Mouse (Mus musculus) lung, adult 2 months (tissue): Measurements from ENCODE around the gene Gm4792. TPM values are rescaled to one million over a fixed set of nuclear protein-coding genes. Genes with fewer than 3 reads are reported as not detected.

Source experiments
- DNase-seq: peaks from one replicate; pipeline ENCODE4 v3.0.0; 2022
- H3K4me1 ChIP-seq: fragments of 200-500 bp; 2 replicates; pipeline ENCODE4 v1.6.1; 2011; ENCODE audit warnings: low read length; ENCODE audit not compliant: control insufficient read depth, insufficient read depth
- H3K4me3 ChIP-seq: fragments of 200-500 bp; replicated peaks from 2 replicates; pipeline ENCODE3; 2011; ENCODE audit warnings: low read depth, mild to moderate bottlenecking, control low read depth, low read length; ENCODE audit errors: extremely low read depth
- CTCF ChIP-seq: fragments of 200-500 bp; IDR thresholded peaks from 2 replicates; pipeline ENCODE4 v1.5.1; 2011; ENCODE audit warnings: mild to moderate bottlenecking, low read length, control low read depth; ENCODE audit not compliant: insufficient read depth
- POLR2A ChIP-seq: fragments of 200-500 bp; IDR thresholded peaks from 2 replicates; pipeline ENCODE4 v1.6.1; 2011; ENCODE audit warnings: low read depth, mild to moderate bottlenecking, control low read depth, low read length, borderline replicate concordance; ENCODE audit errors: extremely low read depth
- WGBS: fragments of 180-500 bp; shearing (Covaris S2); methylation state at CpG from one replicate; pipeline ENCODE4 v1.1.7; 2018; 5-methylcytosine and 5-hydroxymethylcytosine counted together
- polyA plus RNA-seq: library from polyadenylated mRNA; depleted of rRNA; stranded (reverse); fragments of >200 nt; gene quantifications from 2 replicates; pipeline ENCODE4 v1.2.3, GENCODE M21; 2012

Gm4792 gene
- polyA plus RNA-seq, 1 experiment: not detected

DNA sequence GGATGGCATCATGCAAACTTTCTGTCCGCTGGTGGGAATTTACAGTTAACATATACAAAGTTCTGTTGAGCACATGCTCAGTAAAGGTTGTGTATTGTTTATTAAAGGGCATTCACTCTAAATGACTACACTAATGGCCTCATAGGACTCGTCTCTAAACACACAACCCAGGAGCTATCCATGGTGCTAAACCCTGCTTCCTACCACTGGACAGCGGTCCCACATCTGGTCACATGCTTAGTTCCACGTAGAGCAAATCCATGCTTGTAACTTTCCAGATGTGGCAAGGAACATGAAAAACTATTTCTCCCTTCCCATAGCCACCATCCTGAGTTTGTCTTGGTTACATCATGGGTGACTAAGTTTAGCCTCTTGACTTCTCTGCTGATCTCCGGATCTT lies 7.0 kb upstream of the Gm4792 start:
- no peak for DNase-seq
- no peak for TF ChIP-seq CTCF
- TF ChIP-seq POLR2A: no peak
- Histone ChIP-seq H3K4me1 (no peaks in the 10 kb centered on the region), H3K4me3 (no peak overlapping the region)
- 53% methylated on average over 5 of the region's 5 CpGs for WGBS

DNA sequence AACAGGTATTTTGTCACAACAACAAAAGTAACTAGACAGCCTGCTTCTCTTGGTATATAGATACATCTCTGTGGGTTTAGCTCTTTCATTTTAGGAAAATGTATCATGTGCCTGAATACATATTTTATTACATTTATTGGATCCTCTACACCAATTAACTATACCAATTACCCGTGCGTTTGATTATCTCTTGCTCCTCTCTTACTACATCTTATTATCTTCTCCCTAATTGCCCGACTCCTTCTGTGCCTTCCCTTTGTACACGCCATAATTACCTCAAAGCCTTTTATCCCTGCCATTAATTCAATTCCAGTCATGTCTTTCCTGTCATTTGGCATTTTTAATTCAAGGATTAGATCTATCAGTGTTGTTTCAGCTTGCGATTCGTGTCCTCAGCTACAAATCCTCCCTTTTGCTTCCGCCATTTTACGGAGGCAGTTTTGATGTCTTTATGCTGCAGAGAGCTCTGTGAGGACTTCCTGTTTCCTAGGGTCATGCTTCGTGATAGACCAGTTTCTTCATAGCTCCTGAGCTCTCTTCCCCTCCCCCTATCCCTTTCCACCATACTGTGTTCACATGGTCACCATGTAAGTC lies 5.7 kb upstream of the Gm4792 start:
- no peak for TF ChIP-seq CTCF
- no peak for TF ChIP-seq POLR2A
- Histone ChIP-seq H3K4me3 (no peak overlapping the region), H3K4me1 (no peaks in the 10 kb centered on the region)
- WGBS: 77% methylated on average over 9 of the region's 9 CpGs
- no peak for DNase-seq

DNA sequence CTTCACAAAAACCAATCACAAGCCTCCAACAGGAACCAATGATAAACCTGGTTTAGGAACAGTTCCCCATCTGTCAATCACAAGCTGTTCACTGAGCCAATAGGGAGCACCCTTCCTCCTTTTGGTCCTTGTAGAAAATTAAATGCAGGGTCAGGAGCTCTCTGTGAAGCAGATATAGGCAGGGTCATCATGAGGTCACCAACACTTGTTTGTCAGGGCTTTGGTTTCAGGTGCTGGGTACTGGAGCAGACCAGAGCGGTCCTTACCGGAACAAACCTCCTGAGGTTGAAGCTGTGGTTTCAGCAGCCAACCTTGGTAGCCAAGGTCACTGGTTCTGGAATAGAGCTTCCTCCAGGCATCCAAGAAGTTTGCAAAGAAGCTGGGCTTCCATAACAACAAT lies 798 bp upstream of the Gm4792 start:
- Histone ChIP-seq H3K4me1 (no peaks in the 10 kb centered on the region), H3K4me3 (no peak overlapping the region)
- DNase-seq: no peak
- no peak for TF ChIP-seq CTCF
- no peak for TF ChIP-seq POLR2A
- WGBS: 81% methylated on average over 2 of the region's 2 CpGs

DNA sequence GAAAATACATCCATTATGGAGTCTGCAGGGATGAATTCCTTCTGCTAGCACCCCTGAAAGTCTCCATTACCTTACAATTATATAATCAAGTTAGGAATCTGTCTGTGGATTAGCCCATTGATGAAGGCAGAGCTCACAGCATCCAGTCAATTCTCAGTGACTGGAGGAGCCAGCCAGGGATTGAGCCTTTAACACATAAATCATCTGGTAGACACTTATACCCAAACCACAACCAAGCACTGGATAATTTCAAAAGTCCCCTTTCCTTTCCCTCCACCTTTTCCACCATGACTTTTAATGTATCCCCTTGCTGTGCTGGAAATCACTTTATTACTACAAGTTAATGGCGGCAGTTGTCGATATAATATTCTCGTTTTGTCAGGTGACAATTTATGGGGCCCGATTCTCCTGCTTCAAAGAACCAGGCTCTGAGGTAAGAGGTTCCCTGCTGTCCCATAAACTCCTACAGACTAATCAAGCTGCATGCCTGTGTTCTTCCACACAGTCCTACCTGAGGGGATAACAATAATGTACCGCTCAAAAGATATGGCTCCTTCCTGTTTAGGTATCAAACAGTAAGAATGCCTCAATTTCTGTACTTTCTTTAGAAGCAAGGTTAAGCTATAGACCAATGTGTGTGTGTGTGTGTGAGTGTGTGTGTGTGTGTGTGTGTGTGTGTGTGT lies 2.4 kb downstream of the Gm4792 start:
- no peak for DNase-seq
- H3K4me3 ChIP-seq: no peak overlapping the region
- H3K4me1 ChIP-seq: no peaks in the 10 kb centered on the region
- TF ChIP-seq CTCF: no peak
- TF ChIP-seq POLR2A: no peak
- WGBS: 91% methylated on average over 5 of the region's 5 CpGs

DNA sequence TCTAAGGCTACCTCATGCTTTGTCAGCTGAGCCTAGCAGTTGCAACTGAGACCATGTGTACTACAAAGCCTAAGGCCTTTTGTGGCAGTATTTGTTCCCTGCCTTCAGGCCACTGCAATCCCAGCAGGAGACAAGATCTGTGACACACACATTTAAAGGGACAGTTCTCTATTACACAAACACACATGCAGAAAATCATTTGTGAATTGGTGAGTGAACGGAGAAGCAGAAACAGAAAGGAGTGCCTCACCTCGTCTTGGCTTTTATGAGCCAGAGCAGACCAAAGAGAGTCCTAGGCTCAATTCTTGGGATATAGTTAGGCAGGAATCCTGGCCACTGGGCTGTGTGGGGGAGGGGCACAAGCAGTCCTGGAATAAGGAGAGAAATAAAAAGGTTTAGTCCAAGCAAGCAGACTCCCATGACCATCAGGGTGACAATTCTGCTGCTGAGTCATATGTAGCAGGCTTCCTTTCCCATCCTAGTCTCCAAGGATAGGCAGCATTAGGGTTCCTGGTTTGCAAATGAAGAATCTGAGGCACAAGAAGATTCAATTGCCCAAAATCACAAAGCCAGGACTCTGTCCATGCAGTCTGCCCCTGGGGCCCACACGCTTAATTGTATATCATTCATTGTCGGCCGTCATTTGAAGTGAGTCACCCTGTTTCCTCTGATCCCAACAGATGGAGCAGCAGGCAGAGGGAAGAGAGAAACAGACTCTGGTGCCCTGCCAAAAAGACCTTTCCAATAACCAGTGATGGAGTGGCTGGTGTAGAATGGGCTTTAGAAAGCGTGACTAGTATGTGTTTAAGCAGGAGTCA lies 3.4 kb downstream of the Gm4792 start:
- no peak for DNase-seq
- Histone ChIP-seq H3K4me3 (no peak overlapping the region), H3K4me1 (no peaks in the 10 kb centered on the region)
- TF ChIP-seq POLR2A: no peak
- TF ChIP-seq CTCF: no peak
- 52% methylated on average over 6 of the region's 6 CpGs for WGBS

DNA sequence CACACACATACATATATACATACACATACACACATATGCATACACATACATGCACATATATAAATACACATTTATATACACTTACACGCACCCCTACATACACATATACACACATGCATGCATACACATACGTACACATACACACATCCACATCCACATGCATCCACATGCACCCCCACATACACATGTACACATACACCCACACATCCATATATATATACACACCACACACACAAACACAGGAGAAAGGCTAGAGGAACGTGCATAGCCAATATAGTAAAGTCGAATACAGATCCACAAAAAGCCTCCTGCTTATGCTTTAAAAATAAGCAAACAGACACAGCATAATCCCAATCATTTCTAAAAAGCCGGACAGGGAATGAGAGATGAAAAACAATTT lies 4.1 kb downstream of the Gm4792 start:
- WGBS: 92% methylated on average over 5 of the region's 5 CpGs
- H3K4me3 ChIP-seq: no peak overlapping the region
- no peak for TF ChIP-seq POLR2A
- TF ChIP-seq CTCF: no peak
- DNase-seq: no peak
- H3K4me1 ChIP-seq: no peaks in the 10 kb centered on the region

DNA sequence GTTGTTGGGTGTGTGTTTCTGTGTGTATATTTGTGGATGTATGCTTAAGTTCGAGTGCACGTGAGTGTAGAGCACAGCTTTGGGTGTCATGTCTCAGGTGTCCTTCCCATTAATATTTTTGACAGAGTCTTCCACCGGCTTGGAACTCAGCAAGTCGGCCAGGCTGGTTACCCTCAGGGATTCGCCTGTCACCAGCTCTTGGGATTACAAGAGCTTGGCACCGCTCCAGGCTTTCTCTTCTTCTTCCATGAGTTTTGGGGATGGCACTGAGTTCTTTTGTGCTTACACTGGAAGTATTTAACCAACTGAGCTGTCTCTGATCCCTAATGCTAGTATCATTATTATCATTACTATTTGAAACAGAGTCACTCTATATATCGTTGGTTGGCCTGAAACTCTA lies 15.7 kb downstream of the Gm4792 start:
- no peak for DNase-seq
- 81% methylated on average over 7 of the region's 7 CpGs for WGBS
- Histone ChIP-seq H3K4me1 (no peaks in the 10 kb centered on the region), H3K4me3 (no peak overlapping the region)
- TF ChIP-seq POLR2A (no peak), CTCF (no peak)

DNA sequence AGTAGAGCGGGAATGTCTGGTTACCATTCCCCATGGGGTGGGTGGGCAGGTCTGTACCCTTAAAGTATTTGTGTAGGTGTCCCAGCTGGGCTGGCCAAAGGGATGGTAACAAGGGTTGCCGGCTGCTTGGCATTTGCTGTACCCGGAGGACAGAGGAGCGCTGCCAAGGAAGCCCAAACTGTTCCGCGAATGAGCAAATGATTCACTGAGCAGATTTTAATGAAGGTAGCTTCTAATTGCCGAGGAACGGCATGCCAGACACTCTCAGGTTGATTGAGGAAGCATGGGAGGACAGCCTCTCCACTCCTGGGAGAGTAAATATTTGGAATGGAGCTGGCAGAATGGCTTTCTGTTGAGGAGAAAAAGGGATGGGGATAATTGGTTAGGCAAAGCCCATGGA lies 16.3 kb downstream of the Gm4792 start:
- TF ChIP-seq CTCF (no peak), POLR2A (no peak)
- no peaks in the 10 kb centered on the region for H3K4me1 ChIP-seq
- H3K4me3 ChIP-seq: no peak overlapping the region
- WGBS: 76% methylated on average over 8 of the region's 8 CpGs
- DNase-seq: no peak

DNA sequence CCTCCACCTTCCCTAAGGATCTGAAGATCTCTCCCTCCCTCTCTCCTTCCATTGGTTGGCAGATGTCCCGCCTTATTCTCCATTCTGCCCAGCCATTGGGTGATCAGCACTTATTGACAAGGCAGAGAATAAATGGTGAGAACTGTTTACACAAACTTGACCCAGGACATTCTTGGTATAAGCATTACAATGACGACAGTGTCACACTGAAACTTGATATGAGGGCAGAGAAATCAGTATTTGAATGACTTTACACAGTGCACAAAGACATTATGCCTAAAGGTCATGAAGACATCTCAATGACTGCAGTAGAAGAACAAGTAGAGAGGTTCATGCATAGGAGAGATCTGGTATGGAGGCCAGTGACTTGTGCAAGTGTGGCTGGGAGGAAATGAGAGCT lies 22.0 kb downstream of the Gm4792 start:
- WGBS: 54% methylated on average over 2 of the region's 2 CpGs
- no peak overlapping the region for H3K4me3 ChIP-seq
- TF ChIP-seq POLR2A (no peak), CTCF (no peak)
- no peaks in the 10 kb centered on the region for H3K4me1 ChIP-seq
- no peak for DNase-seq

DNA sequence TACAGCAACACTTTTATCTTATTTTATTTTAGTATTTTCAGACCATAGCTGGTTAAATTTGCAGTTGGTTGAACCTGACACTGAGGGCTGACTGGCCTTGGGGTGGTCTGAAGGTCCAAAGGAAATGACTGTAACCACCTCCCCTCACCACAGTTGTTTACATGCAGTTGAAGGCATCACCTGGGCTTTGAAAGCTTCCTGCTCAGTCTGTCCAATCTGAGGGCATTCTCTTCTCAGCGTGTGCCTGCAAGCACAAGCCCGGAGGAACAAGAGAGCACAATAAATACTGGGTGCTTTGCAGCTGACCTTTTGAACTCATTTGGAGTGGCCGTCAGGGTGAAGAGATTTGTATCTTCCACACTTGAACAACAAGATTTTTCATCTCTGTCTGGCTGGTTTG lies 23.2 kb downstream of the Gm4792 start:
- no peak overlapping the region for H3K4me3 ChIP-seq
- no peaks in the 10 kb centered on the region for H3K4me1 ChIP-seq
- 20% methylated on average over 3 of the region's 3 CpGs for WGBS
- DNase-seq: no peak
- no peak for TF ChIP-seq POLR2A
- TF ChIP-seq CTCF: no peak
